Mouse (Mus musculus) bone marrow, adult 2 months (tissue): ENCODE measurements around the gene B3galnt2. TPM values are rescaled to one million over a fixed set of nuclear protein-coding genes. Genes with fewer than 3 reads are reported as not detected.

Experiments
- H3K27ac ChIP-seq: fragments of 200-500 bp; 2 replicates; pipeline ENCODE4 v1.5.1; 2012; ENCODE audit warnings: low read depth, mild to moderate bottlenecking, control low read depth, inconsistent platforms, low read length; ENCODE audit not compliant: control insufficient read depth, poor library complexity, insufficient read depth
- H3K4me1 ChIP-seq: fragments of 200-500 bp; 2 replicates; pipeline ENCODE4 v1.6.1; 2011; ENCODE audit warnings: low read length; ENCODE audit not compliant: control insufficient read depth, insufficient read depth
- H3K4me3 ChIP-seq: fragments of 200-500 bp; replicated peaks from 2 replicates; pipeline ENCODE3; 2011; ENCODE audit warnings: mild to moderate bottlenecking, low read depth, low read length, control low read depth; ENCODE audit not compliant: control insufficient read depth
- CTCF ChIP-seq: fragments of 200-500 bp; IDR thresholded peaks from 2 replicates; pipeline ENCODE4 v1.5.1; 2011; ENCODE audit warnings: low read length, control low read depth; ENCODE audit not compliant: control insufficient read depth, insufficient read depth
- POLR2A ChIP-seq: fragments of 200-500 bp; IDR thresholded peaks from 2 replicates; pipeline ENCODE4 v1.6.1; 2011; ENCODE audit warnings: low read depth, mild to moderate bottlenecking, control low read depth, low read length, borderline replicate concordance; ENCODE audit not compliant: control insufficient read depth
- WGBS: fragments of 180-500 bp; shearing (Covaris S2); methylation state at CpG from one replicate; pipeline ENCODE4 v1.1.7; 2018; 5-methylcytosine and 5-hydroxymethylcytosine counted together
- polyA plus RNA-seq: library from polyadenylated mRNA; stranded (reverse); fragments of >200 nt; gene quantifications from 2 replicates; pipeline ENCODE4 v1.2.4, GENCODE M21; 2011; ENCODE audit warnings: low replicate concordance; ENCODE audit not compliant: missing spikeins, insufficient read depth, insufficient read length

The B3galnt2 gene
- polyA plus RNA-seq, 1 experiment, result 14.5 TPM

GRCm38 (mm10) chr13:14035875-14036630, 81.8 kb downstream of the B3galnt2 start:
- Histone ChIP-seq H3K4me3 (no peak overlapping the region), H3K4me1 (no peaks in the 10 kb centered on the region), H3K27ac (no peak overlapping the region)
- 73% methylated on average over 11 of the region's 11 CpGs for WGBS
- no peak for TF ChIP-seq CTCF
- no peak for TF ChIP-seq POLR2A

- TF ChIP-seq CTCF (no peak), POLR2A (no peak)
Measured at GRCm38 (mm10) chr13:14038911-14039291, 84.6 kb downstream of the B3galnt2 start.

GRCm38 (mm10) chr13:14039292-14039965, 85.2 kb downstream of the B3galnt2 start, which contains the start of gene Tbce:
Gene Tbce (minus strand): TSS chr13:14039638.
- Histone ChIP-seq H3K4me3 (peak within 1 kb of the TSS; percentile 86), H3K4me1 (no peaks in the 10 kb centered on the region), H3K27ac (peak within 1 kb of the TSS; percentile 92)
- TF ChIP-seq POLR2A (peak; percentile 78), CTCF (peak; percentile 14; the same call in 1 of the 2 replicates)
- under 1% methylated on average over 35 of the region's 35 CpGs for WGBS

More at GRCm38 (mm10) chr13:14038911-14039291, 84.6 kb downstream of the B3galnt2 start:
- 2% methylated on average over 8 of the region's 8 CpGs for WGBS
- 0 out of 2 replicates have a peak overlapping the region, but pooled peaks have one; percentile 92 for H3K27ac ChIP-seq
- H3K4me3 ChIP-seq, result peak overlapping the region; percentile 86
- H3K4me1 ChIP-seq, result no peaks in the 10 kb centered on the region

- Histone ChIP-seq H3K4me3 (no peak overlapping the region), H3K4me1 (no peaks in the 10 kb centered on the region; the same call in 1 of the 2 replicates), H3K27ac (no peak overlapping the region)
- WGBS, result 27% methylated on average over 5 of the region's 5 CpGs
- TF ChIP-seq POLR2A (no peak), CTCF (no peak)
Measured at GRCm38 (mm10) chr13:14040186-14040585, 85.9 kb downstream of the B3galnt2 start.

- Histone ChIP-seq H3K4me1 (no peaks in the 10 kb centered on the region; the same call in 1 of the 2 replicates), H3K27ac (no peak overlapping the region), H3K4me3 (no peak overlapping the region)
- no peak for TF ChIP-seq POLR2A
- TF ChIP-seq CTCF, result no peak
Measured at GRCm38 (mm10) chr13:14043851-14044250, 89.6 kb downstream of the B3galnt2 start.

GRCm38 (mm10) chr13:14044521-14044920, 90.3 kb downstream of the B3galnt2 start:
- H3K4me1 ChIP-seq, result no peaks in the 10 kb centered on the region; the same call in 1 of the 2 replicates
- 54% methylated on average over 2 of the region's 2 CpGs for WGBS
- no peak overlapping the region for H3K27ac ChIP-seq
- no peak overlapping the region for H3K4me3 ChIP-seq
- TF ChIP-seq CTCF (no peak), POLR2A (no peak)

Other genes with a start within 250 kb of the B3galnt2 start
- gene Gng4, start 170.4 kb upstream of the B3galnt2 start, polyA plus RNA-seq, result 0.31 TPM in 1 of 2 replicates, not detected in the other
- 54.5 and 159 TPM in 2 replicates for gene Tbce, start 85.2 kb downstream of the B3galnt2 start, polyA plus RNA-seq
- 25.2 and 31.0 TPM in 2 replicates for gene Arid4b, start 108.8 kb downstream of the B3galnt2 start, polyA plus RNA-seq
- gene Ggps1, start 109.0 kb downstream of the B3galnt2 start, polyA plus RNA-seq, result 12.9 and 17.3 TPM in 2 replicates